Mouse (Mus musculus) cerebellum, postnatal 14 days (tissue): Measurements from ENCODE around the gene Bin2.
A peak's percentile ranks its signal among the peaks of the same experiment; 100 is the strongest.
"Not testable (repeated sequence)": the region's sequence is repeated elsewhere in the genome, so short reads cannot be mapped to it uniquely, and the experiment has no call there.

ENCODE experiments used
- DNase-seq, 2 experiments: peaks; one replicate each; pipeline ENCODE4 v3.0.0; 2021; ENCODE audit warnings: mixed read lengths in 2 of 2

Bin2 gene

GRCm38 (mm10) chr15:100614218-100614995 lies 54.9 kb downstream of the Bin2 start:
- no peak for DNase-seq

GRCm38 (mm10) chr15:100613584-100613983 lies 55.8 kb downstream of the Bin2 start:
- peak; percentile 89 to 90 for DNase-seq

GRCm38 (mm10) chr15:100612432-100612831 lies 56.9 kb downstream of the Bin2 start:
- peak in 1 of 2 experiments; percentile 49 for DNase-seq

GRCm38 (mm10) chr15:100611951-100612350 lies 57.4 kb downstream of the Bin2 start:
- DNase-seq, result no peak

GRCm38 (mm10) chr15:100606677-100607076 lies 62.7 kb downstream of the Bin2 start:
- DNase-seq, result not testable (repeated sequence)

GRCm38 (mm10) chr15:100601669-100602068 lies 67.7 kb downstream of the Bin2 start:
- no peak for DNase-seq

- no peak for DNase-seq
Measured at GRCm38 (mm10) chr15:100600696-100601272, 68.6 kb downstream of the Bin2 start.

- DNase-seq, result peak in 1 of 2 experiments; percentile 87
Measured at GRCm38 (mm10) chr15:100600047-100600695, 69.2 kb downstream of the Bin2 start.

GRCm38 (mm10) chr15:100599276-100600046 lies 69.9 kb downstream of the Bin2 start, which contains the start of gene Pou6f1:
TSS of gene Pou6f1 (minus strand) at chr15:100599984.
- DNase-seq, result peak; percentile 69 to 77

GRCm38 (mm10) chr15:100598883-100599275 lies 70.5 kb downstream of the Bin2 start:
- peak; percentile 38 to 56 for DNase-seq

- DNase-seq, result no peak
Measured at GRCm38 (mm10) chr15:100598287-100598882, 71.0 kb downstream of the Bin2 start.

- DNase-seq, result no peak
Measured at GRCm38 (mm10) chr15:100592817-100593216, 76.5 kb downstream of the Bin2 start.
